Mouse (Mus musculus) intestine, embryonic 16.5 days (tissue): ENCODE measurements around the gene Asic2. TPM values are rescaled to one million over a fixed set of nuclear protein-coding genes. Genes with fewer than 3 reads are reported as not detected.

ENCODE experiments used
- ATAC-seq: fragments of 200-750 bp; cut with Nextera tagmentation; 2 replicates; pipeline ENCODE4 v1.8.0; 2017; ENCODE audit warnings: moderate TSS enrichment, moderate library complexity
- H3K27ac ChIP-seq: fragments of 300-500 bp; sonication (generic); 2 replicates; pipeline ENCODE4 v1.5.1; 2014; ENCODE audit warnings: mild to moderate bottlenecking, low read length
- H3K27me3 ChIP-seq: fragments of 300-500 bp; sonication (generic); replicated peaks from 2 replicates; pipeline ENCODE4 v1.6.1; 2014; ENCODE audit warnings: low read length, control low read depth, mixed read lengths; ENCODE audit not compliant: control insufficient read depth, insufficient read depth
- H3K36me3 ChIP-seq: fragments of 300-500 bp; sonication (generic); 2 replicates; pipeline ENCODE4 v1.6.1; 2014; ENCODE audit warnings: low read length, control low read depth; ENCODE audit not compliant: control insufficient read depth, insufficient read depth
- H3K4me1 ChIP-seq: fragments of 300-500 bp; sonication (generic); 2 replicates; pipeline ENCODE4 v1.6.1; 2014; ENCODE audit warnings: low read length, control low read depth, mixed read lengths; ENCODE audit not compliant: control insufficient read depth, insufficient read depth
- H3K4me2 ChIP-seq: fragments of 300-500 bp; sonication (generic); 2 replicates; pipeline ENCODE4 v1.6.1; 2014; ENCODE audit warnings: low read depth, low read length, control low read depth
- H3K4me3 ChIP-seq: fragments of 300-500 bp; sonication (generic); 2 replicates; pipeline ENCODE4 v1.5.1; 2014; ENCODE audit warnings: mild to moderate bottlenecking, low read length
- H3K9ac ChIP-seq: fragments of 300-500 bp; sonication (generic); 2 replicates; pipeline ENCODE4 v1.6.1; 2014; ENCODE audit warnings: low read depth, low read length
- H3K9me3 ChIP-seq: fragments of 300-500 bp; sonication (generic); 2 replicates; pipeline ENCODE4 v1.6.1; 2016; ENCODE audit warnings: low read length, control low read depth; ENCODE audit not compliant: control insufficient read depth
- WGBS: fragments of 180-500 bp; shearing (Covaris S2); extraction: QIAGEN DNeasy Blood & Tissue Kit; methylation state at CpG from one replicate; pipeline ENCODE4 v1.1.7; 2014; 5-methylcytosine and 5-hydroxymethylcytosine counted together
- polyA plus RNA-seq: library from polyadenylated mRNA; unstranded; fragments of >200 nt; fragmentation: Nextera tagmentation; extraction: Ambion mirVana; gene quantifications from 2 replicates; pipeline ENCODE4 v1.2.1, GENCODE M21; 2015

The Asic2 gene
- polyA plus RNA-seq, 1 experiment from 2014 or later, result 0.15 TPM

- Histone ChIP-seq H3K27ac (no peak overlapping the region), H3K4me2 (no peak overlapping the region), H3K4me1 (no peaks in the 10 kb centered on the region), H3K36me3 (no peaks in the 10 kb centered on the region), H3K27me3 (no peaks in the 10 kb centered on the region), H3K4me3 (no peak overlapping the region), H3K9me3 (no peaks in the 10 kb centered on the region), H3K9ac (no peak overlapping the region)
- 79% methylated on average over 4 of the region's 4 CpGs for WGBS
- no peak for ATAC-seq
Observed at GRCm38 (mm10) chr11:81999469-81999868, 31.2 kb upstream of the Asic2 start.

DNA sequence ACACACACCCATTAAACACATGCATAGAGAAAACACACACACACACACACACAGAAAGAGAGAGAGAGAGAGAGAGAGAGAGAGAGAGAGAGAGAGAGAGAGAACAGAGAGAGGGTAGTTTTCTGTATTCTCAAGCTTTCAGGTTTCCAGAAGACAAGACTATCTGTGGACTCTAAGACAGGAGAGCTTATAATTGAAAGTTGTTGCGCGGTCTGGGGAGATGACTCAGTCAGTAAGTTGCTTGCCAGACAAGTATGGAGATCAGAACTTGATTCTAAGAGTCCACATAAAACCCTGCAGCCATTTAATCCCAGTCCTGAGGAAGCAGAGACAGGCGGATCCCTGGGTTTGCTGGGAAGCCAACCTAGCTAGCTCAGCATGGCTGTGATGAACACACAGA is 30.4 kb upstream of the Asic2 start:
- Histone ChIP-seq H3K27ac (no peak overlapping the region), H3K4me2 (no peak overlapping the region), H3K36me3 (no peaks in the 10 kb centered on the region), H3K9ac (no peak overlapping the region), H3K9me3 (no peaks in the 10 kb centered on the region), H3K27me3 (no peaks in the 10 kb centered on the region), H3K4me3 (no peak overlapping the region), H3K4me1 (no peaks in the 10 kb centered on the region)
- ATAC-seq, result no peak
- 84% methylated on average over 3 of the region's 3 CpGs for WGBS

GRCm38 (mm10) chr11:81997085-81997484 is 28.8 kb upstream of the Asic2 start:
- 89% methylated on average over 5 of the region's 5 CpGs for WGBS
- Histone ChIP-seq H3K4me2 (no peak overlapping the region), H3K9ac (no peak overlapping the region), H3K4me3 (no peak overlapping the region), H3K27me3 (no peaks in the 10 kb centered on the region), H3K27ac (no peak overlapping the region), H3K4me1 (no peaks in the 10 kb centered on the region), H3K9me3 (no peaks in the 10 kb centered on the region), H3K36me3 (no peaks in the 10 kb centered on the region)
- ATAC-seq, result no peak

GRCm38 (mm10) chr11:81996172-81996841 is 28.1 kb upstream of the Asic2 start:
- no peaks in the 10 kb centered on the region for H3K4me1 ChIP-seq
- no peak overlapping the region for H3K4me3 ChIP-seq
- no peak overlapping the region for H3K9ac ChIP-seq
- no peaks in the 10 kb centered on the region for H3K36me3 ChIP-seq
- no peaks in the 10 kb centered on the region for H3K27me3 ChIP-seq
- 68% methylated on average over 10 of the region's 10 CpGs for WGBS
- no peak overlapping the region for H3K27ac ChIP-seq
- no peaks in the 10 kb centered on the region for H3K9me3 ChIP-seq
- no peak for ATAC-seq
- no peak overlapping the region for H3K4me2 ChIP-seq

- H3K36me3 ChIP-seq, result no peaks in the 10 kb centered on the region
- H3K9ac ChIP-seq, result no peak overlapping the region
- 45% methylated on average over 5 of the region's 5 CpGs for WGBS
- H3K4me3 ChIP-seq, result no peak overlapping the region
- no peak for ATAC-seq
- H3K27me3 ChIP-seq, result no peaks in the 10 kb centered on the region
- H3K27ac ChIP-seq, result no peak overlapping the region
- H3K4me2 ChIP-seq, result no peak overlapping the region
- no peaks in the 10 kb centered on the region for H3K9me3 ChIP-seq
- no peaks in the 10 kb centered on the region for H3K4me1 ChIP-seq
Observed at GRCm38 (mm10) chr11:81983146-81983545, 14.9 kb upstream of the Asic2 start.

GRCm38 (mm10) chr11:81982191-81982590 is 13.9 kb upstream of the Asic2 start:
- H3K9ac ChIP-seq, result no peak overlapping the region
- H3K4me3 ChIP-seq, result no peak overlapping the region
- no peak for ATAC-seq
- H3K4me1 ChIP-seq, result no peaks in the 10 kb centered on the region
- H3K9me3 ChIP-seq, result no peaks in the 10 kb centered on the region
- H3K27me3 ChIP-seq, result no peaks in the 10 kb centered on the region
- H3K36me3 ChIP-seq, result no peaks in the 10 kb centered on the region
- H3K4me2 ChIP-seq, result no peak overlapping the region
- 41% methylated on average over 11 of the region's 11 CpGs for whole genome bisulfite sequencing
- no peak overlapping the region for H3K27ac ChIP-seq

- H3K27me3 ChIP-seq, result peaks cover 3% of the 10 kb centered on the region; the same call in 1 of the 2 replicates
- 28% methylated on average over 5 of the region's 5 CpGs for WGBS
- H3K4me3 ChIP-seq, result no peak overlapping the region
- no peak overlapping the region for H3K9ac ChIP-seq
- ATAC-seq, result no peak
- H3K4me2 ChIP-seq, result no peak overlapping the region
- H3K27ac ChIP-seq, result no peak overlapping the region
- no peaks in the 10 kb centered on the region for H3K4me1 ChIP-seq
- no peaks in the 10 kb centered on the region for H3K36me3 ChIP-seq
- no peaks in the 10 kb centered on the region for H3K9me3 ChIP-seq
Observed at GRCm38 (mm10) chr11:81974577-81974976, 6.3 kb upstream of the Asic2 start.

DNA sequence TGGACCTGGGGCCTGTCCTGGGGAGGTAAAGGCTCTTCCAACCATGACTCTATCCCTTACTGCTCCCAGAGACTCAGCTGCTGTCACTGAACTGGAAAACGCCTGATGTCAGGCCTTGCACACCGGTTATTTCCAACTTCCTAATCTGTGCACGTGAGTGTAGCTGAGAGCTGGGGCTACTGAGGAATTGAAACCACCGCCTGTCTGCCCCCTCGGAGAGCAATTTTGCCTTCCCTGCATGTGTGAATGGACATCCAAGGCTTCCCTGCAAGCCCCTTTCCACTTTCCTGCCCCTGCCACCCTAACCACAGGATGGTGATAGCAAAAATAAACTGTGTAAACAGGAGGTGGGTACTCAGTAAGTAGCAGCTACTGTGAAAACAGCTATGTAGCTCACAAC is 5.4 kb upstream of the Asic2 start:
- Histone ChIP-seq H3K4me2 (no peak overlapping the region), H3K4me3 (no peak overlapping the region), H3K9ac (no peak overlapping the region), H3K36me3 (no peaks in the 10 kb centered on the region), H3K4me1 (no peaks in the 10 kb centered on the region), H3K27me3 (peaks cover 6% of the 10 kb centered on the region), H3K27ac (no peak overlapping the region), H3K9me3 (no peaks in the 10 kb centered on the region)
- ATAC-seq, result no peak
- WGBS, result 53% methylated on average over 5 of the region's 5 CpGs

GRCm38 (mm10) chr11:81972044-81972443 is 3.8 kb upstream of the Asic2 start:
- H3K4me1 ChIP-seq, result no peaks in the 10 kb centered on the region
- no peak overlapping the region for H3K4me3 ChIP-seq
- H3K9ac ChIP-seq, result no peak overlapping the region
- no peaks in the 10 kb centered on the region for H3K36me3 ChIP-seq
- H3K4me2 ChIP-seq, result no peak overlapping the region
- no peak for ATAC-seq
- no peaks in the 10 kb centered on the region for H3K9me3 ChIP-seq
- H3K27me3 ChIP-seq, result peaks cover 14% of the 10 kb centered on the region
- WGBS, result 43% methylated on average over 3 of the region's 3 CpGs
- no peak overlapping the region for H3K27ac ChIP-seq
